10 mouse cellular contexts compared by ENCODE assay signal in the genomic region with DNA sequence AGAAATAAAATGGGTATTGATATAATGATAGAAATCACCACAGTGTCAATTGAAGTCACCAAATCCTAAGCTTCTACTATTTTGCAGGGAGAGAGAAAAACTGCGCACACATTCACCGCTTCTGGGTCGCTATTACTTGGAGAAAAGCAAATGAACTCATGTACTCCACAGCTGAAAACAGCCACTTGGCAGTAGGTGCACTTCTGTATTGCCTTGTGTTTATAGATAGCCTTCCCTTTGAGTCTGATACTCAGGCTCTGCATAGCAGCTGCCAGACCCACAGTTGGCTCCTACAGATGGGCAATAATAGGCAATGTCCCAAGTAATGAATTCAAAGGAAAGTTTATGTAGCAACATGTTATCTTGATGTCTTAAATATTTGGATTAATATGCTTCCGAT. TPM values are rescaled to one million over a fixed set of nuclear protein-coding genes. Genes with fewer than 3 reads are reported as not detected.
A peak's percentile ranks its signal among the peaks of the same experiment; 100 is the strongest.
DNase-seq lines count a peak whose midpoint lies in the region; ATAC-seq and TF ChIP-seq lines count a peak whose summit lies in the region.
"Had no signal": no experiment of that assay in that cellular context is flagged by ENCODE, and none has a peak within 500 bp of the region (broad histone marks: within the 10 kb centered on the region; RNA-seq: fewer than 3 reads in every experiment).

No protein-coding gene starts in this region.

- H3K36me3 ChIP-seq in heart, embryonic 16.5 days (ENCODE audit: control insufficient read depth, insufficient read depth) = no peaks in the 10 kb centered on the region
- H3K36me3 ChIP-seq in heart, adult 2 months (ENCODE audit: control insufficient read depth, insufficient read depth, low read length) = no peaks in the 10 kb centered on the region
- no peaks in the 10 kb centered on the region for H3K36me3 ChIP-seq in embryonic facial prominence, embryonic 12.5 days
- no peaks in the 10 kb centered on the region for H3K36me3 ChIP-seq in hindbrain, postnatal 0 days (ENCODE audit: insufficient read depth, low read length)
- no peaks in the 10 kb centered on the region for H3K36me3 ChIP-seq in midbrain, embryonic 16.5 days (ENCODE audit: control insufficient read depth, insufficient read depth, low read length)

- no peak for DNase-seq in heart, adult 2 months
- peak; percentile 49 for DNase-seq in hindbrain, postnatal 0 days (ENCODE audit: low spot score)
- no peak for DNase-seq in left cerebral cortex, postnatal 14 days (ENCODE audit: low spot score in 2 of 2)
- DNase-seq in adrenal gland, adult 8-10 months = no peak
- no peak for DNase-seq in gastrocnemius, adult 8-10 months (ENCODE audit: low spot score in 2 of 2)

- peak overlapping the region; percentile 23; the same call in 1 of the 2 replicates for H3K4me3 ChIP-seq in heart, embryonic 16.5 days (ENCODE audit: low read length)
- no peak overlapping the region for H3K4me3 ChIP-seq in heart, adult 2 months
- H3K4me3 ChIP-seq in embryonic facial prominence, embryonic 12.5 days = peak overlapping the region; percentile 64
- peak overlapping the region; percentile 77 for H3K4me3 ChIP-seq in hindbrain, postnatal 0 days (ENCODE audit: low read length)
- peak overlapping the region; percentile 81 for H3K4me3 ChIP-seq in midbrain, embryonic 16.5 days (ENCODE audit: low read depth, low read length)

- no peak overlapping the region for H3K27ac ChIP-seq in heart, embryonic 16.5 days (ENCODE audit: low read length)
- H3K27ac ChIP-seq in heart, adult 2 months = no peak overlapping the region
- no peak overlapping the region for H3K27ac ChIP-seq in embryonic facial prominence, embryonic 12.5 days
- H3K27ac ChIP-seq in hindbrain, postnatal 0 days = peak overlapping the region; percentile 45; the same call in 1 of the 2 replicates
- peak overlapping the region; percentile 87 for H3K27ac ChIP-seq in midbrain, embryonic 16.5 days (ENCODE audit: low read length)

- peak overlapping the region; percentile 41; the same call in 1 of the 2 replicates for H3K4me2 ChIP-seq in heart, embryonic 16.5 days (ENCODE audit: low read depth, low read length)
- peak overlapping the region; percentile 91 for H3K4me2 ChIP-seq in embryonic facial prominence, embryonic 12.5 days (replicated peaks)
- peak overlapping the region; percentile 91 for H3K4me2 ChIP-seq in hindbrain, postnatal 0 days (ENCODE audit: low read depth, low read length)
- peak overlapping the region; percentile 79 for H3K4me2 ChIP-seq in midbrain, embryonic 16.5 days (ENCODE audit: low read length)

- no peak for TF ChIP-seq EP300 in heart, adult 2 months (IDR thresholded peaks at IDR 0.05; ENCODE audit: insufficient read depth, low read depth, low read length)

- no peak for TF ChIP-seq POLR2A in heart, adult 2 months (IDR thresholded peaks at IDR 0.05; ENCODE audit: insufficient read depth, low read depth, low read length)

- no peaks in the 10 kb centered on the region for H3K79me2 ChIP-seq in heart, adult 2 months (replicated peaks; ENCODE audit: control insufficient read depth, insufficient read depth, low read length)

- H3K4me1 ChIP-seq in heart, embryonic 16.5 days (ENCODE audit: control insufficient read depth, insufficient read depth, low read length) = peaks cover 10% of the 10 kb centered on the region
- peaks cover 2% of the 10 kb centered on the region for H3K4me1 ChIP-seq in heart, adult 2 months (ENCODE audit: control insufficient read depth, insufficient read depth, low read length)
- no peaks in the 10 kb centered on the region; the same call in 1 of the 2 replicates for H3K4me1 ChIP-seq in embryonic facial prominence, embryonic 12.5 days
- H3K4me1 ChIP-seq in hindbrain, postnatal 0 days (ENCODE audit: insufficient read depth, low read length) = no peaks in the 10 kb centered on the region
- H3K4me1 ChIP-seq in midbrain, embryonic 16.5 days (ENCODE audit: control insufficient read depth, insufficient read depth, low read length) = peaks cover 9% of the 10 kb centered on the region

- ATAC-seq in heart, embryonic 16.5 days (replicated peaks; ENCODE audit: extremely low read depth, insufficient read depth, low FRiP score) = no peak
- ATAC-seq in embryonic facial prominence, embryonic 12.5 days (ENCODE audit: insufficient number of reproducible peaks, insufficient read depth, low FRiP score, low TSS enrichment) = no peak
- no peak for ATAC-seq in hindbrain, postnatal 0 days
- no peak for ATAC-seq in midbrain, embryonic 16.5 days

- intact Hi-C loops in heart, adult 2 months (cut with DNase I) = no loop called here
- intact Hi-C loops in left cerebral cortex, postnatal 14 days (cut with DNase I) = loop anchor here (10.0 kb wide), 1 partner anchor 185 kb away; no protein-coding TSS in a partner anchor

- 70% methylated on average over 4 of the region's 4 CpGs for WGBS in heart, embryonic 16.5 days
- WGBS in heart, adult 2 months = 74% methylated on average over 4 of the region's 4 CpGs
- WGBS in embryonic facial prominence, embryonic 12.5 days = 82% methylated on average over 4 of the region's 4 CpGs
- 54% methylated on average over 4 of the region's 4 CpGs for WGBS in hindbrain, postnatal 0 days
- 60% methylated on average over 4 of the region's 4 CpGs for WGBS in midbrain, embryonic 16.5 days

- no peak for TF ChIP-seq CTCF in heart, adult 2 months (IDR thresholded peaks at IDR 0.05)
- no peak for TF ChIP-seq CTCF in hindbrain, postnatal 0 days (IDR thresholded peaks at IDR 0.05; ENCODE audit: low read depth)

- no peaks in the 10 kb centered on the region for H3K9me3 ChIP-seq in heart, embryonic 16.5 days (replicated peaks; ENCODE audit: control insufficient read depth, low read length)
- H3K9me3 ChIP-seq in embryonic facial prominence, embryonic 12.5 days = no peaks in the 10 kb centered on the region
- no peaks in the 10 kb centered on the region for H3K9me3 ChIP-seq in hindbrain, postnatal 0 days (ENCODE audit: low read length)
- no peaks in the 10 kb centered on the region for H3K9me3 ChIP-seq in midbrain, embryonic 16.5 days (replicated peaks; ENCODE audit: control insufficient read depth, low read length, poor library complexity, severe bottlenecking)

- no peak overlapping the region for H3K9ac ChIP-seq in heart, embryonic 16.5 days (ENCODE audit: low read length)
- H3K9ac ChIP-seq in heart, adult 2 months (ENCODE audit: low read depth, low read length) = no peak overlapping the region
- peak overlapping the region; percentile 36; the same call in 1 of the 2 replicates for H3K9ac ChIP-seq in embryonic facial prominence, embryonic 12.5 days
- H3K9ac ChIP-seq in hindbrain, postnatal 0 days (replicated peaks; ENCODE audit: low read length) = peak overlapping the region; percentile 64
- H3K9ac ChIP-seq in midbrain, embryonic 16.5 days (ENCODE audit: low read depth, low read length) = peak overlapping the region; percentile 88

- H3K27me3 ChIP-seq in heart, embryonic 16.5 days (ENCODE audit: control insufficient read depth, insufficient read depth, low read length) = peaks cover 6% of the 10 kb centered on the region
- peaks cover 3% of the 10 kb centered on the region for H3K27me3 ChIP-seq in heart, adult 2 months (ENCODE audit: control insufficient read depth, insufficient read depth, low read length)
- no peaks in the 10 kb centered on the region for H3K27me3 ChIP-seq in embryonic facial prominence, embryonic 12.5 days
- H3K27me3 ChIP-seq in hindbrain, postnatal 0 days (ENCODE audit: insufficient read depth, low read length) = no peaks in the 10 kb centered on the region
- no peaks in the 10 kb centered on the region for H3K27me3 ChIP-seq in midbrain, embryonic 16.5 days (ENCODE audit: control insufficient read depth, insufficient read depth, low read depth, low read length)

RNA-seq across cellular contexts. Expression of a gene that starts 2.1 kb away (rescaled TPM):
- polyA plus RNA-seq in heart, embryonic 16.5 days (2015; fragmentation: Nextera tagmentation; extraction: Ambion mirVana) = 4.4 and 6.9 TPM in 2 replicates
- total RNA-seq in heart, adult 2 months (2021) = 1 to 10 TPM in 1 of 2 experiments, under 1 TPM in 1; 0.39 to 1.0 TPM
- polyA plus RNA-seq in heart, adult 2 months (2012; rRNA removed) = 0.70 and 1.1 TPM in 2 replicates
- polyA plus RNA-seq in embryonic facial prominence, embryonic 12.5 days (2016; fragmentation: Nextera tagmentation; extraction: Ambion mirVana) = 66.7 and 71.5 TPM in 2 replicates
- total RNA-seq in hindbrain, postnatal 0 days (2014; rRNA removed) = 101 and 118 TPM in 2 replicates
- 47.3 and 50.0 TPM in 2 replicates for polyA plus RNA-seq in hindbrain, postnatal 0 days (2015; fragmentation: Nextera tagmentation; extraction: Ambion mirVana)
- polyA plus RNA-seq in midbrain, embryonic 16.5 days (2015; fragmentation: Nextera tagmentation; extraction: Ambion mirVana) = 88.9 and 94.7 TPM in 2 replicates
- 100 to 1,000 TPM; 197 to 207 TPM for total RNA-seq in left cerebral cortex, postnatal 14 days (2021)
- total RNA-seq in adrenal gland, adult 8-10 months (2022) = 1 to 10 TPM; 5.0 to 8.9 (median 6.7) TPM
- under 1 TPM; 0.19 to 0.99 (median 0.50) TPM for total RNA-seq in gastrocnemius, adult 8-10 months (2022)
- total RNA-seq: common myeloid progenitor, adult 5-6 weeks; hematopoietic stem cell, adult 5-6 weeks had no signal

Comparison
In these comparisons a context has a peak if more than half of its experiments do, and no peak if none do; other contexts are left out.
1. H3K27ac ChIP-seq: peak in hindbrain, postnatal 0 days (single experiment) and midbrain, embryonic 16.5 days (single experiment); none in heart, embryonic 16.5 days (single experiment), heart, adult 2 months (single experiment) and embryonic facial prominence, embryonic 12.5 days (single experiment).
2. H3K4me2 ChIP-seq: peak in every context shown above with its lines; median percentile 91 in embryonic facial prominence, embryonic 12.5 days; 91 in hindbrain, postnatal 0 days; 79 in midbrain, embryonic 16.5 days; 41 in heart, embryonic 16.5 days.
3. H3K9ac ChIP-seq: peak in embryonic facial prominence, embryonic 12.5 days (single experiment), hindbrain, postnatal 0 days (single experiment) and midbrain, embryonic 16.5 days (single experiment); none in heart, embryonic 16.5 days (single experiment) and heart, adult 2 months (single experiment).
4. RNA of a gene that starts 2.1 kb away (total RNA-seq): 197 to 207 TPM in left cerebral cortex, postnatal 14 days and 101 to 118 TPM in hindbrain, postnatal 0 days; 5.0 to 8.9 TPM in adrenal gland, adult 8-10 months, 0.39 to 1.0 TPM in heart, adult 2 months and 0.19 to 0.99 TPM in gastrocnemius, adult 8-10 months; every median in the first group is over 10 times any median in the second.